Mouse (Mus musculus): ENCODE data around the gene Ftl1.

GRCm38 (mm10) chr7:45435038-45435437, 24.6 kb downstream of the Ftl1 start:
- TF ChIP-seq CTCF (IDR thresholded peaks at IDR 0.05; ENCODE audit: insufficient read depth, low read depth, low read length): no peak
- no peak for TF ChIP-seq POLR2A (IDR thresholded peaks at IDR 0.05; ENCODE audit: insufficient read depth, low read depth, low read length)
